Mouse (Mus musculus): ENCODE results near the gene Prop1. TPM values are rescaled to one million over a fixed set of nuclear protein-coding genes. Genes with fewer than 3 reads are reported as not detected.
A peak's percentile ranks its signal among the peaks of the same experiment; 100 is the strongest.

The Prop1 gene
- total and polyA plus RNA-seq, 2 experiments, result not detected

- peaks cover 32% of the 10 kb centered on the region for H3K36me3 ChIP-seq (ENCODE audit: control insufficient read depth, insufficient read depth, low read length)
- H3K27ac ChIP-seq (replicated peaks; ENCODE audit: insufficient read depth, low read depth, low read length), result peak overlapping the region; percentile 79
- peaks cover 5% of the 10 kb centered on the region; the same call in 1 of the 2 replicates for H3K79me2 ChIP-seq (ENCODE audit: control insufficient read depth, insufficient read depth, low read length)
- peaks cover 2% of the 10 kb centered on the region for H3K4me1 ChIP-seq (ENCODE audit: control insufficient read depth, insufficient read depth, low read length)
- TF ChIP-seq CTCF (IDR thresholded peaks at IDR 0.05; ENCODE audit: low read depth, low read length), result no peak
- TF ChIP-seq POLR2A (IDR thresholded peaks at IDR 0.05; ENCODE audit: extremely low read depth, insufficient read depth, low read length), result no peak
- H3K27me3 ChIP-seq (ENCODE audit: control insufficient read depth, insufficient read depth, low read length), result no peaks in the 10 kb centered on the region
- peak; percentile 81 for DNase-seq (ENCODE audit: extremely low read depth, low read depth, low spot score)
- H3K4me3 ChIP-seq (ENCODE audit: insufficient read depth, low read depth, low read length), result no peak overlapping the region
- WGBS, result 52% methylated on average over 1 of the region's 1 CpGs
- no peak overlapping the region; the same call in 1 of the 2 replicates for H3K9ac ChIP-seq (ENCODE audit: low read depth, low read length)
Measured at GRCm38 (mm10) chr11:50913301-50913700, 40.3 kb downstream of the Prop1 start.

- Histone ChIP-seq H3K79me2 (ENCODE audit: control insufficient read depth, insufficient read depth, low read length) (peaks cover 3% of the 10 kb centered on the region; the same call in 1 of the 2 replicates), H3K4me1 (ENCODE audit: control insufficient read depth, insufficient read depth, low read length) (peaks cover under 1% of the 10 kb centered on the region), H3K27ac (replicated peaks; ENCODE audit: insufficient read depth, low read depth, low read length) (no peak overlapping the region), H3K27me3 (ENCODE audit: control insufficient read depth, insufficient read depth, low read length) (no peaks in the 10 kb centered on the region), H3K36me3 (ENCODE audit: control insufficient read depth, insufficient read depth, low read length) (peaks cover 78% of the 10 kb centered on the region), H3K9ac (ENCODE audit: low read depth, low read length) (no peak overlapping the region), H3K4me3 (ENCODE audit: insufficient read depth, low read depth, low read length) (no peak overlapping the region)
- TF ChIP-seq CTCF (IDR thresholded peaks at IDR 0.05; ENCODE audit: low read depth, low read length) (no peak), POLR2A (IDR thresholded peaks at IDR 0.05; ENCODE audit: extremely low read depth, insufficient read depth, low read length) (no peak)
- no peak for DNase-seq (ENCODE audit: extremely low read depth, low read depth, low spot score)
- WGBS, result 96% methylated on average over 5 of the region's 5 CpGs
Measured at GRCm38 (mm10) chr11:50908136-50908535, 45.4 kb downstream of the Prop1 start.

Other genes starting within 250 kb of the Prop1 start
- 0.28 and 0.34 TPM in 2 replicates for gene Zfp354c, start 126.0 kb downstream of the Prop1 start, total RNA-seq (2014; rRNA removed)
- gene Zfp354c, start 126.0 kb downstream of the Prop1 start, polyA plus RNA-seq (2012; rRNA removed), result 0.05 and 0.10 TPM in 2 replicates
- 0.40 and 0.74 TPM in 2 replicates for gene Zfp879, start 112.2 kb downstream of the Prop1 start, total RNA-seq (2014; rRNA removed)
- gene Zfp879, start 112.2 kb downstream of the Prop1 start, polyA plus RNA-seq (2012; rRNA removed), result 0.07 and 0.24 TPM in 2 replicates
- gene Grm6, start 103.1 kb downstream of the Prop1 start, total RNA-seq (2014; rRNA removed), result not detected in 2 replicates
- gene Grm6, start 103.1 kb downstream of the Prop1 start, polyA plus RNA-seq (2012; rRNA removed), result 0.06 TPM in 1 of 2 replicates, not detected in the other
- gene Zfp454, start 66.1 kb downstream of the Prop1 start, total RNA-seq (2014; rRNA removed), result 0.47 and 0.74 TPM in 2 replicates
- gene Zfp454, start 66.1 kb downstream of the Prop1 start, polyA plus RNA-seq (2012; rRNA removed), result 0.72 and 0.95 TPM in 2 replicates
- 4.3 and 5.1 TPM in 2 replicates for gene Zfp2, start 37.6 kb downstream of the Prop1 start, total RNA-seq (2014; rRNA removed)
- gene Zfp2, start 37.6 kb downstream of the Prop1 start, polyA plus RNA-seq (2012; rRNA removed), result 1.1 and 1.5 TPM in 2 replicates
- gene Zfp354b, start 22.1 kb downstream of the Prop1 start, total RNA-seq (2014; rRNA removed), result 1.7 and 3.4 TPM in 2 replicates
- 0.38 and 0.50 TPM in 2 replicates for gene Zfp354b, start 22.1 kb downstream of the Prop1 start, polyA plus RNA-seq (2012; rRNA removed)
- not detected in 2 replicates for gene 4933414I15Rik, start 10.0 kb downstream of the Prop1 start, total RNA-seq (2014; rRNA removed)
- gene 4933414I15Rik, start 10.0 kb downstream of the Prop1 start, polyA plus RNA-seq (2012; rRNA removed), result not detected in 2 replicates
- gene Olfr1378, start 12.8 kb upstream of the Prop1 start, total RNA-seq (2014; rRNA removed), result not detected in 2 replicates
- not detected in 2 replicates for gene Olfr1378, start 12.8 kb upstream of the Prop1 start, polyA plus RNA-seq (2012; rRNA removed)
- gene Olfr1377, start 28.2 kb upstream of the Prop1 start, total RNA-seq (2014; rRNA removed), result not detected in 2 replicates
- not detected in 2 replicates for gene Olfr1377, start 28.2 kb upstream of the Prop1 start, polyA plus RNA-seq (2012; rRNA removed)
- gene Olfr51, start 49.8 kb upstream of the Prop1 start, total RNA-seq (2014; rRNA removed), result not detected in 2 replicates
- not detected in 2 replicates for gene Olfr51, start 49.8 kb upstream of the Prop1 start, polyA plus RNA-seq (2012; rRNA removed)
- not detected in 2 replicates for gene Olfr54, start 60.5 kb upstream of the Prop1 start, total RNA-seq (2014; rRNA removed)
- not detected in 2 replicates for gene Olfr54, start 60.5 kb upstream of the Prop1 start, polyA plus RNA-seq (2012; rRNA removed)
- gene Olfr1375, start 94.3 kb upstream of the Prop1 start, total RNA-seq (2014; rRNA removed), result not detected in 2 replicates
- not detected in 2 replicates for gene Olfr1375, start 94.3 kb upstream of the Prop1 start, polyA plus RNA-seq (2012; rRNA removed)
- 3.1 and 3.6 TPM in 2 replicates for gene Zfp354a, start 105.5 kb upstream of the Prop1 start, total RNA-seq (2014; rRNA removed)
- gene Zfp354a, start 105.5 kb upstream of the Prop1 start, polyA plus RNA-seq (2012; rRNA removed), result 1.6 and 1.9 TPM in 2 replicates